Mouse (Mus musculus) CD4-positive, CD25-positive, alpha-beta regulatory T cell (primary cell): ENCODE data around the gene Zfp128. TPM values are rescaled to one million over a fixed set of nuclear protein-coding genes. Genes with fewer than 3 reads are reported as not detected.

Experiments
- polyA plus RNA-seq: library from polyadenylated mRNA; unstranded; fragments of 100-300 nt; shearing (Covaris generic); gene quantifications from one replicate; pipeline ENCODE4 v1.2.1, GENCODE M21; 2017

Gene Zfp128
- 3.5 TPM for polyA plus RNA-seq

DNA sequence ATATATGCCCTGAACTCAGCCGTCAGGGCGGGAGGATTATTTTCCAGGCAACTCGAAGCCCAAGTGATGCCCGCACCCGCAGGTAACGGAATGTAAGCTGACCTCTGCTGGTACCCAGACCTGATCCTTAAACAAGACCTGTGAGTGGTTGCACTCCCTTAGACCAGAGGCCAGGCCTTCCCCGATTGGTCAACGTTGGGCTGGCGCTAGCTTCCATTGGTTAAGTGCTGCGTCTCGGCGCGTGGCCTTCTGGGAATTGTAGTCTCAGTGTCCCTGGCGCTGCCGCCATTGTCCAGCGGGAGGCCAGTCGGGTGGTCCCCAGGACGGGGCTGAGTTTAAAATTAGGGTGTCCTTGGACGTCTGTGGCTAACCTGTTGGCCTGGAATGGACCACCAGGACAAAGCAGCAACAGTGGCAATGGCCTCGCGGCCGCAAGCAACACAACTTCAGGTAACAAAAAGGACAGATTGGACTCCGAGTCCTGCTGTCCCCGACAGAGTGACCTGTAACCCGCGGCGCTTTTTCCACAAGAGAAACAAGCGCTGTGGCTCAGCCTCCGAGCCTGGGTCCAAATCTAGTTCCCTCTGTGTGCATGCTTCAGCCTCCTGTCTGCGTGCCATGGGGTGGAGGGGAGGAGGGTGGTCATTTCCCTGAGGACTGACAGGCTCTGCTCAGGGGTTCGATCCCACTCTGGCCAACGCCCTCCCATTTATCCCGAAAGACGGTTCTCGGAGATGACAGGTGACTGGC is at the start of gene Zfp128:
Gene Zfp128 (plus strand): TSS at position 267 of the 750 bp plus-strand sequence.

DNA sequence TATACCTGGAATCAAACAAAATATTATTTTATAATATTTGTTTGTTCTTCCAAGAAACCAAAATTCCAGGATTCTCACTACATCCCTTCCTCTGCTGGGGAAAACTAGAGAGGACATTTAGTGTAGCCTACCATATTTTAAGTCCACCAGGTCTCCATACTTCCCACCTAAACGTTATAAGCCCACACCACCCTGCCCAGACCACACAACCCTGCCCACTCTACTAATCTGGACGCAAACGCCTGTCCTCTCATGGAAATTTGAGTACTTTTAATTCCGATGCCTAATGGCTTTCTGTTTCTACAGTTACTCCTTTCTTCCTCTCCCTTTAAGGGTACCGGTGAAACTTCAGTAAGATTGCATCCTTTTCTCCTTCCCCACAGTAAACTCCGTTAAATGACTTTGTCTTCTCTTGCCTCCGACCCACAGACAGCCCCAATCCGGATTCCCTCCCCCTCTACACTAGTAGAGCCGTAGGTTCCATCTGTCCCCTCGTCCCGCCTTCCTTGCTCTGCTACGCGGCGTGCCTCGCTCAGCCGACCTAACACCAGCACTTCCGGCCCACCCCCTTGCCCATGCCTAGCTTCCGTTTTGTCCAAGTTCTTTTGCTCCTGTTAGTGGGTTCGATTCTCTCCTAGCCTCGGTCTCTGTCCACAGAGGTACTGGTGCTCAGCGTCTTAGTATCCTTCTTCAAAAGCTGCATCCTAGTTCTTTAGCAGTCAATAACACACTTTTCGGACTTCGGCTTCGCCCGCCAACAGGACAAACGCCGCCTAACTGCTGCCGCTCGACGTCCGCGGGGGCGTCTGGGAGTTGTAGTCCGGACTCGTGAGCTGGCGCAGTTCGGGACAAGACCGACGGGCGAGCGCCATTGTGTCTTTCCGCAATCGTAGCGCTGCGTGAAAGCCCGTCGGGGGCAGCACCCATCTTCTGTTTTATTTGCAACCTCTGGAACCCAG is 46.5 kb upstream of the Zfp128 start, which contains the start of gene Zfp110:
Gene Zfp110 (plus strand): TSS at position 600 of the 959 bp plus-strand sequence.

DNA sequence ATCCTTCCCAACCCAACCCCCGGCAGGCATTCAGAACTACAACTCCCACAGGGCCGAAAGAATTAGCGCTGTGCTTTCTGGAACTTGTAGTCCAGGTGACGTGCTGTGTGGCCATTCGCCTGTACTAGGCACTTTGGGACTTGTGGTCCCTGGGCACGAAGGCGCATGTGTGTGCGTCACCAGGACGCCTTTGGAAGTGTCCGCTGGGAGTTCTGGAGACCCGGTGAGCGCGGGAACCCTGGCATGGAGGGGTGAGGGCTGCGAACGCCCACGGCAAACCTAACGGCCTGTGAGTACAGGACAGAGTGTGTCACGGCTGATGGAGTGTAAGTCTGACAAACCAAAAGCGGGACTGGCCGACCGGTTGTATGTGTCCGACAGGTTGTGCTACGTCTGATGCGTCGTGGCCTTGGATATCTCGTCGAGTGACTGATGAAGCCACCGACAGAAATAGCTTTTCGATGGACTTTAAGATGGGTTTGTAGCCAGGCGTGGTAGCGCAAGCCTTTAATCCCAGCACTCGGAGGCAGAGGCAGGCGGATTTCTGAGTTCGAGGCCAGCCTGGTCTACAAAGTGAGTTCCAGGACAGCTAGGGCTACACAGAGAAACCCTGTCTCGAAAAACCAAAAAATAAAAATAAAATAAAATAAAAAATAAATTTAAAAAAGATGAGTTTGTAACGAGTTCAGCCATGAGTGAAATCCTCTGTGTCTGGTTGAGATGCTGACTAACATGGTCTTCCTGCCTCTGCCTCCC is 16.9 kb downstream of the Zfp128 start, which contains the start of gene Zscan22:
Gene Zscan22 (plus strand): TSS at position 161 of the 756 bp plus-strand sequence.

GRCm38 (mm10) chr7:12921705-12922465 is 40.9 kb downstream of the Zfp128 start, which contains the start of gene Rps5:
Rps5 (plus strand) TSS chr7:12922290.

GRCm38 (mm10) chr7:12927191-12927680 is 46.3 kb downstream of the Zfp128 start, which contains the start of gene Rnf225:
Rnf225 (plus strand) TSS chr7:12927416.

Other genes with a start within 250 kb of the Zfp128 start
- not detected for gene Vmn2r54, start 240.9 kb upstream of the Zfp128 start, polyA plus RNA-seq
- not detected for gene Vmn2r55, start 196.2 kb upstream of the Zfp128 start, polyA plus RNA-seq
- not detected for gene Vmn2r56, start 146.2 kb upstream of the Zfp128 start, polyA plus RNA-seq
- 3.0 TPM for gene Zscan18, start 77.5 kb upstream of the Zfp128 start, polyA plus RNA-seq
- gene Zfp329, start 62.3 kb upstream of the Zfp128 start, polyA plus RNA-seq = 14.7 TPM
- 73.3 TPM for gene Zfp110, start 46.4 kb upstream of the Zfp128 start, polyA plus RNA-seq
- gene Zscan22, start 16.6 kb downstream of the Zfp128 start, polyA plus RNA-seq = 10.3 TPM
- 858 TPM for gene Rps5, start 41.1 kb downstream of the Zfp128 start, polyA plus RNA-seq
- gene Rnf225, start 46.2 kb downstream of the Zfp128 start, polyA plus RNA-seq = 0.13 TPM
- 6.7 TPM for gene Zfp324, start 84.7 kb downstream of the Zfp128 start, polyA plus RNA-seq
- gene Zfp446, start 96.7 kb downstream of the Zfp128 start, polyA plus RNA-seq = 9.8 TPM
- 0.45 TPM for gene Slc27a5, start 117.0 kb downstream of the Zfp128 start, polyA plus RNA-seq
- gene Trim28, start 117.9 kb downstream of the Zfp128 start, polyA plus RNA-seq = 124 TPM
- 25.7 TPM for gene Zbtb45, start 128.9 kb downstream of the Zfp128 start, polyA plus RNA-seq
- 253 TPM for gene Chmp2a, start 153.6 kb downstream of the Zfp128 start, polyA plus RNA-seq
- 174 TPM for gene Ube2m, start 157.1 kb downstream of the Zfp128 start, polyA plus RNA-seq
- gene Mzf1, start 173.6 kb downstream of the Zfp128 start, polyA plus RNA-seq = 1.1 TPM
- gene Vmn1r85, start 214.0 kb downstream of the Zfp128 start, polyA plus RNA-seq = not detected
- gene Vmn1r86, start 238.7 kb downstream of the Zfp128 start, polyA plus RNA-seq = 0.04 TPM